Mouse (Mus musculus) testis, postnatal 14 days (tissue): ENCODE measurements around the gene Gpr4.

Experiments used
- DNase-seq: peaks from one replicate; pipeline ENCODE4 v3.0.0; 2021; ENCODE audit warnings: low spot score

The Gpr4 gene

DNA sequence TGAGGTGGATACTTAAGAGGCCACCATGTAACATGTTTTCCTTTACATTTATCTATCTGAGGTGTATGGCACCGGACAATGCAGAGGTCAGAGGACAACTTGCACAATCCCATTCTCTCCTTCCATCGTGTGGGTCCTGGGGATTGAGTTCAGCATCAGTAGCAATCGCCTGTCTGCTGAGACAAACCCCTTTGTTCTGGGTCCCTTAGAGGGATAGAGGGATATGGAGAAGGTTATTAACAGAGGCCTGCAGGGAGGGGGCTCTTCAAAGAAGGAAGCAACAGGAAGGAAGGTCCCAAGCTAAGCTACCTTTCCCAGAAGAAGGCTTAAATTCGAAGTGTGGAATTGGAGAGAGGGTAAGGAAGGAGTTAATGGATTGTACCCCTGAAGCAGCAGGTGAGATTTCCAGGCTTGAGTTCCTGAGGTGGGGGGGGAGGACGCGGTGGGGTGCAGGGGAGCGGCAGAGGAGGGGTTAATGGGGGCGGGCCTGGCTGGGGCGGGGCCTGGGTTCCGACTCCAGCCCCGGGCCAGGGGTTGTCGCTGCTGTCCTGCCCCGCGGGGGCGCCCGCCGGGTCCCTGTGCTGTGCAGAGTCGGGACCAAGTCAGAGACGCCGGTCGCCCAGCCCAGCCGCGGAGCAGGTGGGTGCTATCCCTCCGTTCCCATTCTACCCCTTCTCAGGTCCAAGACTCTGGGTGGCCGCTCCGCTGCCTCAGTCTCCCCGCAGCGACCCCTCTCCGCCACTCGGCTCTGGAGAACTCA is at the start of gene Gpr4:
Gene Gpr4, plus strand, starts transcription at position 543 of the 760 bp plus-strand sequence.
- no peak for DNase-seq

DNA sequence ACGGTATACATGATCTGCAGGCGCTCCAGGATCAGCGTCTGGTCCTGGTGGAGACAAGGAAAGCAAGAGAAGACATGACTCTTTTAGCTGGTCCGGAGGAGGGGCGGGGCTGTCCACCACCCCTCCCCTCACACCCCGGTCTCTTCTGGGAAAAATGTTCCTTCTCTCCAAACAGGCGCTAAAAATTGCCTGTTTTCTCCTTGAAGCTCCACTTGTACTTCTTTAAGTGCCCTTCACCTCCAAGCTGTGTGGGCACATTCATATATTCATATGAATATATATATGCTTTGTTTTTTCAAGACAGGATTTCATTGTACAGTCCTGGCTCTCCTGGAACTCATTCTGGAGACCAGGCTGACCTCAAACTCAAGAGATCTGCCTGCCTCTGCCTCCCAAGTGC is 49.4 kb upstream of the Gpr4 start:
- DNase-seq: no peak

DNA sequence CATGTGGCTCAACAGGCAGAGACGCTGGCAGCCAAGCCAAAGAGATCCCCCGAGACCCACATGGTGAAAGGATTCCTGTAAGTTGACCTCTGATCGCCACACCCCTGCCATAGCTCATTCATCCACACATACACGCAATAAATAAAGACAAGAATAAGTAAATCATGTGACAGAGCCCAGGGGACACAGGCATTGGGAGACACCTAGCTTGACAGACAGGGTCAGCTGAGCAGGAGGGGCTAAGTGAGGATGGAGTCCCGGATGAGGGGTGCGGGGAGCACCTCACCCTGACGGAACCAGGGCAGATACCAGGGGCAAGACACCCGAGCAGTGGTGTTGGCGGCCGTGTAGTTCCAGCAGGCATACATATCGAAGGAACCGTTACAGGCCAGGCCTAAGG is 48.6 kb upstream of the Gpr4 start:
- DNase-seq: no peak

DNA sequence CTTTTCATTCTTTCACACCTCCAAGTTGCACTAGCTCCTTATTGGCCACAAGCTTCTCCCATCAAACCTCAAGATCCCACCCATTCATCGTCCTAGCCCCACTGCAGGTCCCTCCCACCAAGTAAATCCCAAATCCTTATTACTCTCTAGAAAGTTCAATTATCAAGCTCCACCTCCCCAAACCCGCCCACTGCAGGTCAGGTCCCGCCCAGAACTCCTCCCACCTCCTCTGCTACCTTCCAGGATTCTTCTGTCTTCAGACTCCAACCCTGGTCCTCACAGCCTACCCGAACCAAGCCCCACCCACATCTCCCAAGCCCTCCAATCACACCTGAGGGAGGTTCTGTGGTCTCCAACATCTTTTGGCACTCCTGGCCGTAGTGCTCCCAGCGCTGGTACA is 48.1 kb upstream of the Gpr4 start:
- DNase-seq: peak; percentile 52

DNA sequence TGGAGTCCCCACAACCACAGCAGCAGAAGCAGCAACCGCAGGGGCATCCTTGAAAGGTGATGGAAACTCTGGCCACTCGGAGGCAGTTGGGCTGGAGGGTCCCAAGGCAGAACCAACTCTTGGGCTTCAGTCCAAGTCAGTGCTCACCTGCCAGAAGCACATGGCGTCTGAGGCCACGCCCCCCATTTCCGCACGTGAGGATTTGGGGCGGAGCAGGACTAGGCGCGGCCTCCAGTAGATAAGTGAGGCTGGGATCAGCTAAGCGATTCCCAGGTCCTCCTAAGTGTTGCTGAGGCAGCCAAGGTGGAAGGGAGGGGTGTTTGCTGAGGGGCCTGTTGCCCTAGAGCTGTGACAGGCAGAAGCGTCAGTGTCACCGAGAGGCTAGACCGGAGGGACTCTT is 47.4 kb upstream of the Gpr4 start:
- peak; percentile 58 for DNase-seq

DNA sequence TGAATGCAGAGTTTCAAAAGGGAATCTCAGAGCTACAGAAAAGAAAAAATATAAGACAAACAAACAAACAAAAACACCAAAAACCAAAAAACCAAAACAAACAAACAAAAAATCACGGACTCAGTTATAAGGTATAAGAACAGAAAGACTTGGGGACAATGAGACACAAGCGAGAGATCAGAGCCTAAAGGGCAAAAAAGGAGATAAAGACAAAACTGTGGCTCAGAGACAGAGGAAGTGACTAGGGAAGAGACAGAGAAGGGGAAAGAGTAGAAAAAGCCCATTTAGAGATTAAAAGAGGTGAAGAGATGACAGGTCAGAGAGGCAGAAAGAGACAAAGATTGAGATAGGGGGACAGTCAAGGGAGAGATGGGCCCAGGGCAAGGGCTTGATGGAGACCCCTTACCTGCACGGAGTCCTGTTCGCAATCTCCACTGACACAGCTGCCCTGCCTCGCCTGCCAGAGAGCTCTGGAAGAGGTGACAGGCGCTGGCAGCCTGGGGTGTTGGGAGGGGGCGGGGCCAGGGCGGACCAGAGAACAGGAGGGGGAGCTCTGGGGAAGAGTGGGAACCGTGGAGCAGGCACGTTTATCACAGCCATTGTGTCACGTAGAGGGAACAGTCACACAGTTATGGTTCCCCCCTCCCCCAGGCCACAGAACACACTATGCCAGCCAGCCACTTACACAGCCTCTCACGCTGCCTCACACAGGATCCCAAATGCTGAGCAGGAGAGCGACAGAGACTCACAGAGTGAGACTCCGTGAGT is 46.5 kb upstream of the Gpr4 start, which contains the start of gene Gipr:
Gene Gipr, minus strand, starts transcription at position 472 of the 768 bp plus-strand sequence.
- no peak for DNase-seq

DNA sequence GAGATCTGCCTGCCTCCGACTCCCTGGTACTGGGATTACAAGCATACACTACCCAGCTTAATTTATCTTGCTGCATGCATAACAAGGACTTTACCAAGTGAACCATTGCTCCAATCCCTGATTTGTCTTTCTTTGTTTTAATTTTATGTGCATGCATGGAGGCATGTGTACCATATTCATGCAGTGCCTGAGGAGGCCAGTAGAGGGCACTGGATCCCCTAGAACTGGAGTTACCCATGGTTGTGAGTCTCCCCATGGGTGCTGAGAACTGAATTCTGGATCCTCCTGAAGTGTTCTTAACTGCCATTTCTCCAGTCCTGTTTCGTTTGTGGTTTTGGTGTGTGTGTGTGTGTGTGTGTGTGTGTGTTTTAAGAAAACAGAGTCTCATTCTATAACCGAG is 45.3 kb upstream of the Gpr4 start:
- DNase-seq: no peak

DNA sequence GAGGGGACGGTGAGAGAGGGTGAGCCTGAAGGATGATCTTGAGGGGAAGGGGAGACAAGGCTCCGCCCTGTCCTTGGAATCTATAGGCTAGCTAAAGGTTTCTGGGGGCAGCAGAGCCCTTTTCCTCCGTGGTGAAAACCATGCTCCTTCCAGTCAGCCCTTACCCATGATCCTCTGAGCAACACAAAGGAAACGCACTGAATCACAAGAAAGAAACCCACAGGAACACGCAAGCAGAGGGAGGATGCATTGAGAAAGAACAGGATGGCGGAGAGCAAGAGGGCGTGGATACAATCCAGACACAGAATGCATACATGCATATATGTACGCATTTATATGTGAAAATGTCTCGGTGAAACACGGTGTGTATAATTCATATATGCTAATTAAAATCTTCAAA is 42.8 kb upstream of the Gpr4 start:
- no peak for DNase-seq

DNA sequence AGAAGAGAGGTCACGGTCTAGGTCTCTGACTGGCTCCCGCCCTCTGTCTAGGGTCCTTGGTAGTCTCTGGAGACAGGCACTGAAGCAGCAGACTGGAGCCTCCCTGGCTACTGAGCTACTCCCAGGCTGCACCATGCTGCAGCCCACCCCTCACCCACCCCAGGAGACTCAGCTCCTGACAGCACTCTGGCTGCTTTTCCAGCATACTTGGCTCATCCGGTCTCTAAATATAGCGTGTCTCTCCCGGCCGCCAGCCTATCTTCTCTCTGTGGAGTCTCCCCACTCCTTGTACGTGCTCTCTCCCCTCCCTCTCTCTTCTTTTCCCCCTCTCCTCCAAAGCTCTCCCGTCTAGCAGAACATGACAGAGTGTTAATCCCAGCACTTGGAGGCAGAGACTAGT is 42.2 kb upstream of the Gpr4 start:
- DNase-seq: no peak

DNA sequence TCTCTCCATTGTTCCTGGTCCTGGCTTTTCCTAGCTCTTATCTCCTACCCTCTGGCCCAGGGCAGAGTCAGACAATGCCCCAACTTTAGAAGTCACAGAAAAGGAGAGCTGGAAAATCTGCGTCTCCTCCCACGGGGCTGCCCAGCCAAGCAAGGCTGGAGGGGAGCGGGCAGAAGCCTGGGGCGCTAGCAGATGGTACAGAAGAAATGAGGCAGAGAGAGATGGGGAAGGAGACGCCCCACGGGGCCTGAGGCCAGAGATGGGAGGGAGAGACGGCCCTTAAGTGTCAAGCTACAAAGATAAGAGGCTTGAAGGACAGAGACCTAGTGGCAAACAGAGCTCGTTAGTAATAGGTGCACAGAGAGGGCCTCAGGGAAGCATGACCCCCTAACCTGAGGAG is 40.5 kb upstream of the Gpr4 start:
- no peak for DNase-seq

DNA sequence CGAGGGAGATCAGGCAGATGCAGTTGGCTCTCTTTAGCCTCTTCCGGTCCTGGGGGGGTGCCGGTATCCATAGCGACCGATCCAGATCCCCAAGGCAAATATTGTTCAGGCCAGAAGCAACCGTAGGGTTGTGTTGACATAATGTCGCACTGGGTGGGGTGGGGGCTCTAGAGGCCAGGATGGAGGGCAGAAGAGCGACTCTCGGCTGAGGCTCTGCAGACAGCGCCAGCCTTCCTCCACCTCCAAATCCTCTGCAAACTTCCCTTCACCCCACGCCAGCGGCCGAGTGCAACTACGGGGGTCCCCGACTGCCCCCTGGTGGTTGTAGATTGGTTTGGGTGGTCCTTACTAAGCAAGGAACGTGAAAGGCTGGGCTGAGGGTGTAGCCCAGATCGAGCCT is 39.5 kb upstream of the Gpr4 start:
- DNase-seq: peak; percentile 78

DNA sequence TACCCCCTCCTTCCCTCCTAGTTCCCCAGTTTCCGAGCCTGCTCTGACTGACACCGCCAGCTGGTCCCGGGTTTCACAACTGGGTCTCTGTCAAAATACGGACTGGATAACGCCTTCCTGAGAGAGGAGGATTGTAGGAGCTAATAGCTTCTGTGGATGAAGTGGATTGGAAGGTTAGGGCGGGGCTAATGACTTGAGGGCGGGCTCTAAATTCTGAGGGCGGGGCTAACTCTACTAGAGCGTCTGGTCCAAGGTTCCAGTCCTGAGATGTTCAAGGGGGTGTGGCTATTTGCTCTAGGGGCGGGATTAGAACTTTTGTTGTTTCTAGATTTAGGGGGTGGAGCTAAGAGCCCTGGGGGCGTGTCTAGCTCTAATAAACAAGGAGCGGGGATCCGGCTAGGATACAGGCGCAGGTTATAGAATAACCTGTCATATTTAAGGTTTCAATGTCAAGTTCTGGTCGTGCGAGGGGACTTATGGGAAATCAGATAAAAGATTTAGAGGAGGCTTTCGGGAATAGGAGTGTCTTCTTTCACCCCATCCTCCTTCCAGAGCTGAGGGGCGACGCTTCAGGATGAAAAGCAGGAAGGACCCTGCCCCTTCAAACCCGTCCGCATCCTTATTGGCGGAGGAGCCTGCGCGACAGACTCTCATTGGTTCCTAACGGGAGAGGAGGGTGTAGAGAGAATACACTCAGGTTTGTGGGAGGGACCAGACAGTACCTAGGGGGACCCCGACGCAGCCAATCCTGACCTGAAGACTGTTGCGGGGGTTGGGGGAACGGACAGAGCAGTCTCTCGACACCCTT is 36.4 kb upstream of the Gpr4 start, which contains the start of gene Eml2:
Gene Eml2, plus strand, starts transcription at position 714 of the 808 bp plus-strand sequence.
- peak; percentile 82 for DNase-seq

DNA sequence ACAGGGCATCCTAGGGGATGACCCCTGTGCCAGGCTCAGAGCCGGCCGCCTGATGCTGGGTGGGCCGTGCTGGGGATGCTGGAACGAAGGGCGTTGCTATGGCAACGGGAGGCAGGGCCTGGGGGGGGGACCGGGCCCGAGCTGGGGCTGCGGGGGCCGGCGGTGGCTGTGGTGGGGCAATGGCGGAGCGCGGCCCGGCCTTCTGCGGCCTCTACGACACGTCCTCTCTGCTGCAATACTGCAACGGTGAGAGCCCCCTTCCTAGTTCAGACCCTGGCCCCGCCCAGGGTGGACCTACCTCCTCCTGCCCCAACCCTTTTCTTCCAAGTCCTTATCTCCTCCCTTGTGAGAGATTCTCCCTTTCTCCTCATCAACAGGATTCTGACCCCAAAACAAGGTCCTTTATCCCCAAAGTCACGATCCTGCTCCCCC is 35.8 kb upstream of the Gpr4 start:
- DNase-seq: no peak

DNA sequence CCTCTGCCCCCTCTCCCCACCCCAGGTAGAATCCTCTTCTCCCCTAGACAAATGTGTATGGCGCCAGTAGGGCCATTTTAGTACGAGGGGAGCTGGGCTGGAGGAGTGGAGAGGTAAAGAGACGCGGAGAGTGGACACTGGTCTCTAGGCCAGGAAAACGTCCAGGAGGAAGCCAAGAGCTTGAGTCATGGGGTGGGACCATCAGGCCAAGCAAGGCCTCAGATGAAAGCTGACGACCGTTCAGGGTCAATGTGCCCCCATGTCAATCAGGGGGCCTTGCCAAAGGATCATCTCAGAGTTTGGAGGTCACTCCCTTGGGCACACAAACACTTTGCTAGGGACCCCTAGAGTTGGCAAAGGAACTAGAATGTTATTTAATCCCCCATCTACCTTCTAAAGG is 35.1 kb upstream of the Gpr4 start:
- no peak for DNase-seq

DNA sequence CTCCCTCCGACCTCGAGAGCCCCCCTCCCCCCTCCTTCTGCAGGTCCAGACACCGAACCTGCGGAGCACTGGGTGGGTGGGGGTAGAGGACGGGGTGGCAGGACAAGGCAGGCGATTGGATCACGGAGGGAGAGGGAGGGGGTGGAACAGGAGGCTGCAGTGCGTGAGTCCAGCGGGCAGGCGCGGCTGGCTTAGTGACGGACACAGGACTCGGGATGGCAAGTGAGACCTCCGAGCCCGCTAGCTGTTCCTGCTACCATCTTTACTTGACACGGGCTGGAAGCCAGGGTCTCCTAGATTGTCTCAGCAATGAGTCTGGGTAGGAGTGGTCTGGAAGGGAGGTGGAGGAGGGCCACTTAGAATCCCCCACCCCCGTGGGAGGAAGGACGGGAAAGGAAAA is 34.3 kb upstream of the Gpr4 start:
- no peak for DNase-seq

DNA sequence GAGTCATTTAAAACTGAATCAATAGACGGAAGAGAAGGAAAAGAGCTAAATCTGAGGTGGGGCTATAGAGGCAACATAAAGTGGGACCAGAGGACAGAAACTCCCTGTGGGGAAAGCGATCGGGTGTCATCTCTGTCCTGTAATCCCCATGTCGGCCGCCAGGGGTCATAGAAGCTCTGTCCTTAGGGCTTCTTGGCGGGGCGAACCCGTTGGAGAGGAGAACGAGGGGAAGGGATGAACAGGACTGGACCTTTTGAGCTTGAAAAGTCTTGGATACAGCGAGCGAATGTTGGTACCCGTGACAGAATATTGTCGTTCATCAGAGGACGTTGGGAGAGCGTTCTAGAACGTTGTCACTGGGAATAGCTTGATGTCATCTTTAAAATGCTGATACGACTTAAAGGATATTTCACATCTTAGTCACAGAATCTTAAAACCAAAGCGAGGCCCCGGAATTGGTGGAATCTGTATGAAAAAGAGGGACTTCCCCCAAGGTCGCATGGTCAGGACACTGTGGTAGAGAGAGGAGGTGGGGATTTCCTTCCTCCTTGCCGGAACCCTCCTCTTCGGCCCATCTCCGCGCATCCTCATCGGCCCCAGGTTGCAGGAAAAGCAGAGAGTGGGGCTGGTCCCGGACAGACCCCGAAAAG is 33.8 kb upstream of the Gpr4 start:
- peak; percentile 69 for DNase-seq

DNA sequence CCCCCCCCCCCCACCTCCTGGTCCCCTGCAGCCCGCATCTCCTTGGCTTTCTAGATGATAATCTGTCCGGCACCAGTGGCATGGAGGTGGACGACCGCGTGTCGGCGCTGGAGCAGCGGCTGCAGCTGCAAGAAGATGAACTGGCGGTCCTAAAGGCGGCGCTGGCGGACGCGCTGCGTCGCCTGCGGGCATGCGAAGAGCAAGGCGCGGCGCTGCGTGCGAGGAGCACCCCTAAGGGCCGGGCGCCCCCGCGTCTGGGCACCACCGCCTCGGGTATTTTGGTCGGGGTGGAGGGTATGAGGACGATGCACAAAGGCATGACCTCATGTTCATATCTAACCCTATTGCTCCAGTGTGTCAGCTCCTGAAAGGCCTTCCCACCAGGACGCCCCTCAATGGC is 33.2 kb upstream of the Gpr4 start:
- no peak for DNase-seq

DNA sequence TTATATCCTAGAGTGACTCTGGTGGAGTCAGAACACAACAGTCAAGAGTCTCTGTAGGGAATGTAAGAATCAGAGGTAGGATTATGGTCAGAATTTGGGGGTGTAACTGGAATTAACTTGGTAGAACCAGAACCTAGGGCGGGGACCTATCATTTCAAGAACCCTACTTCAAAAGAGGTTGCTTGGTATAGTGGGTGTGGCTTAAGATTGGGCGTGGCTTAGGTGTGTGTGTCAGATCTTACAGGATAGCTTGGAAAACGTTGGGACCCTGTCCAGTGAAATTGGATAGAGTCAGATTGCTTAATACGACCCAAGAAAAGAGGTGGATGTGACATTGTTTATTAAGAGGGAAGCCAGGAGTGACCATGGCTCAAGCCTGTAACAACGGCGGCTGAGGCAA is 32.4 kb upstream of the Gpr4 start:
- DNase-seq: no peak

DNA sequence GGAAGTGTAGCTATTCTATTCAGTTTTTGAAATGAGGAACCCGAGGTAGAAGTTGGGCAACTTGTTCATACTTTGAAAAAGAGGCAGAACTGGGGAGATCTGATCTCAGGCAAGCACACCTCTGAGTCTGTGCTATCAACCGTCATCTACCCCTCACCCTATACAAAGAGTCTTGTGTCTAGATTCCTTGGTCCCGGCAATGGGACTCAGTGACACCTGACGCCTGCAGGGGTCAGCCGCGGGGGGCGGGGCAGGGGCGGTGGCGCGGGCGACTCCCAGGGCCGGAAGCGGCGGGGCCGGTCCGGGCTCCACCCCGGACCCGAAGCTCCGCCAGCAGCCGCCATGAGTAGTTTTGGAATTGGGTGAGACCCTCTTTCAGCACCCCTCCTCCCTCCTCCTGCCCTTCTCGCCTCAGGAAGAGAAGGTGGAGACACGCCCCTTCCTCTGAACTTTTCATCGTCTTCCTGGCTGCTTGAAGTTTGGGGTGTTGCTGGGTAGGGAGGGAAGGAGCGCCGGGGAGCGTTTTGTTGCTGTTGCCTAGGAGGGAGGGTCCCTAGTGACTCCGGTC is 31.4 kb upstream of the Gpr4 start:
- no peak for DNase-seq

DNA sequence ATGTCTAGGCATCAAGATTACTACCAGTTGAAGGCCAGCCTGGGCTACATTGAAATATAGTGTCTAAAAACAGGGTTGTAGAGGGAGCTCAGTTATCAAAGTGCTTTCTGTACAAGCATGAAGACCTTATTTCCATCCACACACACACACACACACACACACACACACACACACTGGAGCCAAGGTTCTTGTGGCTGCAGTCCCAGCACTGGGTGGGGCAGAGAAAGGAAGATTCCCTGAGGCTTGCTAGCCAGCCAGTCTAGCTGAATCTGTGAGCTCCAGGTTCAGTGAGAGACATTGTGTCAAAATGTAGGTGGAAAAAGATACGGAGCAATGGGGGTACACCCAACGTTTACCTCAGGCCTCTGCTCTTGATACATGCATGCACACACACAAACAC is 28.1 kb upstream of the Gpr4 start:
- no peak for DNase-seq

DNA sequence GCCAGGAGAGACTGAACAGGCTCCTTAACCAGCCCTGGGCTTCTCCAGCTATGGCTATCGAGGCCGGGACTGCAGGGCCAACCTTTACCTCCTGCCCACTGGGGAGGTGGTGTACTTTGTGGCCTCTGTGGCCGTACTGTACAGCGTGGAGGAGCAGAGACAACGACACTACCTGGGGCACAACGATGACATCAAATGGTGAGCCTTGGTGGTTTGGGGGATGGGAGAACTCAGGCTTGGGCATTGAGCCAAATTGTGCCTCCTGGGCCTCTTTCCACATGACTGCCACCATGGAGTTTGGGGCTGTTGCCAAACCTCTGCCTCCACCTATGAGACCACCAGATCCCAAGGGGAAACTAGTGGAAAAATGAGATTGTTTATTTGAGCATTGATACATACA is 27.6 kb upstream of the Gpr4 start:
- no peak for DNase-seq

DNA sequence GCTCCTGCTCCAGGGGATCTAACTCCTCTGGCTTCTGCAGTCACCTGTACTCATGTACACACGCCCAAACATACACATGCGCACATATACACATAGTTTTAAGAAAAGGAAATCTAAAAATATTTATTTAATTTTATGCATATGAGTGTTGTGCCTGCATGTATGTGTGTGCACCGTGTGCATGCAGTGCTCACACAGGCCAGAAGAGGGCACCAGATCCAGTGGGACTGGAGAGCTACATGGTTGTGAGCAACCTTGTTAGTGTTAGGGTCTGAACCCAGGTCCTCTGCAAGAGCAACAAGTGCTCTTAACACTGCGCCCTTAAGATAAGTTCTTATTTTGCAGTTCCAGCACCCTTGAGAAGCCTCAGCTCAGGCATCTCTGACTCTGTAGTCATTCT is 17.7 kb upstream of the Gpr4 start:
- no peak for DNase-seq
